Mouse (Mus musculus) limb, embryonic 14.5 days (tissue): ENCODE measurements around the gene Rasal1. TPM values are rescaled to one million over a fixed set of nuclear protein-coding genes. Genes with fewer than 3 reads are reported as not detected.
A peak's percentile ranks its signal among the peaks of the same experiment; 100 is the strongest.

Experiments
- ATAC-seq: fragments of 200-750 bp; cut with Nextera tagmentation; 2 replicates; pipeline ENCODE4 v1.8.0; 2017; ENCODE audit warnings: low read depth, moderate number of reproducible peaks, moderate TSS enrichment; ENCODE audit not compliant: low FRiP score
- DNase-seq: peaks from one replicate; pipeline ENCODE4 v3.0.0-alpha.2; 2015; ENCODE audit warnings: low spot score
- H3K27ac ChIP-seq: fragments of 300-500 bp; sonication (generic); replicated peaks from 2 replicates; pipeline ENCODE4 v1.5.1; 2014; ENCODE audit warnings: low read depth, mild to moderate bottlenecking, low read length, moderate library complexity, mixed read lengths
- H3K27me3 ChIP-seq: fragments of 300-500 bp; sonication (generic); 2 replicates; pipeline ENCODE4 v1.6.1; 2014; ENCODE audit warnings: low read length, mixed read lengths; ENCODE audit not compliant: control insufficient read depth, insufficient read depth
- H3K36me3 ChIP-seq: fragments of 300-500 bp; sonication (generic); 2 replicates; pipeline ENCODE4 v1.6.1; 2014; ENCODE audit warnings: mild to moderate bottlenecking, low read length, moderate library complexity, mixed read lengths; ENCODE audit not compliant: control insufficient read depth, insufficient read depth
- H3K4me1 ChIP-seq: fragments of 300-500 bp; sonication (generic); 2 replicates; pipeline ENCODE4 v1.6.1; 2014; ENCODE audit warnings: antibody characterized with exemption, low read length, mixed read lengths; ENCODE audit not compliant: control insufficient read depth, insufficient read depth
- H3K4me2 ChIP-seq: fragments of 300-500 bp; sonication (generic); replicated peaks from 2 replicates; pipeline ENCODE4 v1.6.1; 2014; ENCODE audit warnings: low read depth, mild to moderate bottlenecking, low read length, moderate library complexity; ENCODE audit not compliant: severe bottlenecking
- H3K4me3 ChIP-seq: fragments of 300-500 bp; sonication (generic); replicated peaks from 2 replicates; pipeline ENCODE4 v1.5.1; 2014; ENCODE audit warnings: low read length
- H3K9ac ChIP-seq: fragments of 300-500 bp; sonication (generic); 2 replicates; pipeline ENCODE4 v1.6.1; 2014; ENCODE audit warnings: mild to moderate bottlenecking, low read depth, low read length, moderate library complexity; ENCODE audit not compliant: severe bottlenecking
- H3K9me3 ChIP-seq: fragments of 300-500 bp; sonication (generic); 2 replicates; pipeline ENCODE4 v1.6.1; 2016; ENCODE audit warnings: low read length; ENCODE audit not compliant: control insufficient read depth
- POLR2A ChIP-seq: fragments of 200-500 bp; IDR thresholded peaks from 2 replicates; pipeline ENCODE4 v1.8.0; 2012; ENCODE audit warnings: inconsistent platforms, mild to moderate bottlenecking, moderate library complexity, borderline replicate concordance; ENCODE audit not compliant: insufficient read depth, insufficient read length; ENCODE audit errors: extremely low read depth
- WGBS: fragments of 180-500 bp; shearing (Covaris S2); extraction: QIAGEN DNeasy Blood & Tissue Kit; methylation state at CpG from one replicate; pipeline ENCODE4 v1.1.7; 2014; 5-methylcytosine and 5-hydroxymethylcytosine counted together
- polyA plus RNA-seq, 2 experiments: library from polyadenylated mRNA; depleted of rRNA in 1 of 2; stranded (reverse) in 1 of 2; unstranded in 1 of 2; fragments of >200 nt; fragmentation: Nextera tagmentation in 1 of 2; extraction: Ambion mirVana in 1 of 2; gene quantifications; 2 replicates each; pipeline versions ENCODE4 v1.2.1 to v1.2.3; 2012 to 2014

Rasal1 gene
- polyA plus RNA-seq, 2 experiments: 0.19 to 1.0 TPM

DNA sequence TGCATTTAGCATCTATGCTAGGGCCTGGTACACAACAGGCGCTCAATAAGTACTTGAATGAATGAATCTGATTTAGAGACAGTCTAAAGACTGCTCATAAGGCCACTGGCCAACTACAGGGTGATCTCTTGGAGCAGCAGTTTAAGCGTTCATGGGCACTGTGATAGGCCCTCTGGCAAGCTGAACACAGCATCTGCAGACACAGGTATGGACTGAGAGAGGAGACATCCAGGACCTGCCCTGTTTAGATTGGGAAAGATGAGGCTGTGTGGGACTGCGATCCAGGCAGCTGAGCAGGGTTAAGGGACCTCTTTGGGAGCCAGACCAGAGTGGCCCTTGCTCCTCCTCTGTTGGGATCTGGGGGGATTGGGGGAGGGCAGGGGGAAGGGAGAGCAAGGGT, 63.2 kb downstream of the Rasal1 start, which contains the start of gene Dtx1:
TSS of gene Dtx1 (minus strand) at position 101 of the 400 bp plus-strand sequence.
- peak within 1 kb of the TSS; percentile 59 for H3K9ac ChIP-seq
- H3K27me3 ChIP-seq: peaks cover 60% of the 10 kb centered on the region
- H3K27ac ChIP-seq: no peak within 1 kb of the TSS

DNA sequence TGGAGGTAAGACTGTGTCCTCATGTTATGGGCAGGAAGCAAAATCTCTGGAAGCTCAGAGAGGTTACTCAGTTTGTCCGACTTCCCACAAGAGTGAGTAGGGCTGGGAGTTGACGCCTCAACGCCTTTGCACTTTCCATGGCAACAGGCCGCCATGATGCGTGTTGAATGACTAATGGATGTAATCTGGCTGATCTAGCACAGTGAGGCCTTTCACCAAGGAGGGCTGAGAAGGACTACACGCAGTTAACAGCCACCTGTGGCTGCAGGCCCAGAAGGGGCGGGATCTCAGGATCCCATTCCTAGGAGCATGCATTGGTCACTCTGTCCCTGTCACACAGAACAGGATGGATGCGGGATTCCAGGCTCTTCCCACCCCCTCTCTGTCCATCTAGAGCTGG, 64.1 kb downstream of the Rasal1 start:
- no peak overlapping the region for H3K4me3 ChIP-seq
- WGBS: 65% methylated on average over 8 of the region's 8 CpGs
- ATAC-seq (no peak), DNase-seq (no peak)
- H3K27ac ChIP-seq: no peak overlapping the region
- no peak overlapping the region for H3K4me2 ChIP-seq
- no peak for TF ChIP-seq POLR2A
- peaks cover 12% of the 10 kb centered on the region for H3K4me1 ChIP-seq
- peaks cover 60% of the 10 kb centered on the region for H3K27me3 ChIP-seq
- no peak overlapping the region for H3K9ac ChIP-seq
- H3K9me3 ChIP-seq: no peaks in the 10 kb centered on the region
- no peaks in the 10 kb centered on the region for H3K36me3 ChIP-seq

More for the DNA sequence above, 63.2 kb downstream of the Rasal1 start, which contains the start of gene Dtx1:
- no peaks in the 10 kb centered on the region for H3K9me3 ChIP-seq
- H3K4me2 ChIP-seq: peak within 1 kb of the TSS; percentile 91
- TF ChIP-seq POLR2A: no peak
- ATAC-seq (no peak), DNase-seq (no peak)
- no peaks in the 10 kb centered on the region for H3K36me3 ChIP-seq
- WGBS: 41% methylated on average over 3 of the region's 3 CpGs
- H3K4me1 ChIP-seq: peaks cover 12% of the 10 kb centered on the region
- peak within 1 kb of the TSS; percentile 49 for H3K4me3 ChIP-seq

DNA sequence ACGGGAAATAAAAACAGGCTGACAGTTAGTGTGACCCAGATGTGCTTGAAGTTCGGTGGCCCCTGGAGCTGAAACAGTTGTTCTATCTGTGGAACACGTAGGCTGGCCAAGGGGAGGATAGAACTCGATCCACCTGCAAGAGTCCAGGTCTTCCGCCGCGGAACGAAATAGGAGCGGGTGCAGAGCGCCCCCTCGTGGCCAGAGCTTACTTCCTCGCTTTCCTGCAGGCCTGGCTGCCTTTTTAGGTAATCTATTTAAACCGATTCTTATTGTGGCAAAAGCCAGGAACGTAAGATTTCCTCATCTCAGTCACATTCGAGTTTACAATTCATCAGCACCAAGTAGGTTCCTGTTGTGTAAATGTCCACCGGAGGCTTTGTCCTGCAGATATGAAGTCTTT, 65.7 kb downstream of the Rasal1 start:
- peaks cover 50% of the 10 kb centered on the region for H3K27me3 ChIP-seq
- WGBS: 4% methylated on average over 16 of the region's 16 CpGs
- H3K36me3 ChIP-seq: no peaks in the 10 kb centered on the region
- peaks cover 12% of the 10 kb centered on the region for H3K4me1 ChIP-seq
- no peaks in the 10 kb centered on the region for H3K9me3 ChIP-seq
- no peak for TF ChIP-seq POLR2A
- ATAC-seq: no peak
- H3K9ac ChIP-seq: no peak overlapping the region
- no peak overlapping the region for H3K27ac ChIP-seq
- H3K4me3 ChIP-seq: no peak overlapping the region
- DNase-seq: peak; percentile 66
- no peak overlapping the region for H3K4me2 ChIP-seq

DNA sequence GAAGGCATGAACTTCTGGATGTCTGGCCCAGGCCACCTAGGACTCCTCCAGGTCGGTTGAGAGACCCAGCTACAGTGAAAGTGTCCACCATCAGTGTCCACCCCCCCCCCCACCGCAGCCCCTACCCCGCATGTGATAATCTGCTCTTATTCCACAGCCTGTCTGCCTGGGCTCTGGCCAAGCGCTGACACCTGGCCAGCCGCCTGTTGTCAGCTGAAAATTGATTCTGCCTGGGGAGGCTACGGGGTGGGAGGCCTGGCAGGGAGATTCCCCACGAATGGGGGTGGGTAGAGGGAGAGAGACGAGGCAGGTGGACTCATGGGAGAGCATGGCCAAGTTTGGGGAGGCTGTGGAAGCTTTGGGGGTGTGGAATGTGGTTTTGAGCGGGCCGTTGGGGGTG, 68.5 kb downstream of the Rasal1 start:
- no peaks in the 10 kb centered on the region for H3K36me3 ChIP-seq
- H3K9ac ChIP-seq: no peak overlapping the region
- H3K4me2 ChIP-seq: no peak overlapping the region
- H3K4me1 ChIP-seq: no peaks in the 10 kb centered on the region
- 63% methylated on average over 10 of the region's 10 CpGs for WGBS
- no peak for DNase-seq
- H3K27me3 ChIP-seq: peaks cover 23% of the 10 kb centered on the region
- no peak for TF ChIP-seq POLR2A
- no peak overlapping the region for H3K27ac ChIP-seq
- H3K4me3 ChIP-seq: no peak overlapping the region
- no peak for ATAC-seq
- no peaks in the 10 kb centered on the region for H3K9me3 ChIP-seq

GRCm38 (mm10) chr5:120718600-120719378, 70.2 kb downstream of the Rasal1 start:
- no peak overlapping the region for H3K4me2 ChIP-seq
- DNase-seq (no peak), ATAC-seq (no peak)
- H3K4me1 ChIP-seq: no peaks in the 10 kb centered on the region
- no peaks in the 10 kb centered on the region for H3K9me3 ChIP-seq
- TF ChIP-seq POLR2A: no peak
- H3K4me3 ChIP-seq: no peak overlapping the region
- WGBS: 57% methylated on average over 12 of the region's 15 CpGs
- no peaks in the 10 kb centered on the region for H3K36me3 ChIP-seq
- no peak overlapping the region for H3K27ac ChIP-seq
- H3K27me3 ChIP-seq: peaks cover 13% of the 10 kb centered on the region
- no peak overlapping the region for H3K9ac ChIP-seq
